Mouse (Mus musculus) testis, adult 2 months (tissue): Measurements from ENCODE around the gene Ldhd. TPM values are rescaled to one million over a fixed set of nuclear protein-coding genes. Genes with fewer than 3 reads are reported as not detected.

ENCODE experiments used
- H3K27ac ChIP-seq: fragments of 200-500 bp; 2 replicates; pipeline ENCODE4 v1.5.1; 2012; ENCODE audit warnings: low read depth, low read length; ENCODE audit not compliant: control insufficient read depth, insufficient read depth
- H3K27me3 ChIP-seq: fragments of 200-500 bp; 2 replicates; pipeline ENCODE4 v1.6.1; 2012; ENCODE audit warnings: mild to moderate bottlenecking, low read length, moderate library complexity; ENCODE audit not compliant: control insufficient read depth, insufficient read depth
- H3K36me3 ChIP-seq: fragments of 200-500 bp; 2 replicates; pipeline ENCODE4 v1.6.1; 2012; ENCODE audit warnings: mild to moderate bottlenecking, low read length; ENCODE audit not compliant: control insufficient read depth, insufficient read depth
- H3K4me1 ChIP-seq: fragments of 200-500 bp; 2 replicates; pipeline ENCODE4 v1.6.1; 2012; ENCODE audit warnings: low read length; ENCODE audit not compliant: control insufficient read depth, insufficient read depth
- H3K4me3 ChIP-seq: fragments of 200-500 bp; 2 replicates; pipeline ENCODE4 v1.5.1; 2012; ENCODE audit warnings: low read depth, mild to moderate bottlenecking, low read length, moderate library complexity, mixed read lengths; ENCODE audit not compliant: control insufficient read depth
- CTCF ChIP-seq: fragments of 200-500 bp; IDR thresholded peaks from 2 replicates; pipeline ENCODE4 v1.5.1; 2012; ENCODE audit warnings: low read depth, mild to moderate bottlenecking, inconsistent platforms, low read length, moderate library complexity; ENCODE audit not compliant: control insufficient read depth, insufficient read depth, insufficient replicate concordance
- POLR2A ChIP-seq: fragments of 200-500 bp; IDR thresholded peaks from 2 replicates; pipeline ENCODE4 v1.6.1; 2012; ENCODE audit warnings: low read depth, mild to moderate bottlenecking, inconsistent platforms, low read length, moderate library complexity; ENCODE audit not compliant: control insufficient read depth
- polyA plus RNA-seq: library from polyadenylated mRNA; depleted of rRNA; stranded (reverse); fragments of >200 nt; gene quantifications from 2 replicates; pipeline ENCODE4 v1.2.3, GENCODE M21; 2012; rRNA removed

Ldhd gene
- polyA plus RNA-seq = 6.5 and 18.8 TPM in 2 replicates

- H3K4me1 ChIP-seq = peaks cover 3% of the 10 kb centered on the region
- no peaks in the 10 kb centered on the region for H3K27me3 ChIP-seq
- H3K36me3 ChIP-seq = no peaks in the 10 kb centered on the region
- TF ChIP-seq POLR2A = peak; percentile 54
- TF ChIP-seq CTCF = no peak
- peak within 1 kb of the TSS; percentile 62 for H3K4me3 ChIP-seq
- H3K27ac ChIP-seq = peak within 1 kb of the TSS; percentile 12; the same call in 1 of the 2 replicates
Observed at GRCm38 (mm10) chr8:111630105-111630521, at the start of gene Ldhd. Ldhd (minus strand) TSS chr8:111630374.

GRCm38 (mm10) chr8:111678848-111679247 lies 48.7 kb upstream of the Ldhd start:
- Histone ChIP-seq H3K27me3 (no peaks in the 10 kb centered on the region), H3K4me1 (peaks cover 5% of the 10 kb centered on the region), H3K4me3 (no peak overlapping the region), H3K36me3 (no peaks in the 10 kb centered on the region), H3K27ac (no peak overlapping the region)
- TF ChIP-seq POLR2A (no peak), CTCF (no peak)

GRCm38 (mm10) chr8:111678111-111678510 lies 47.9 kb upstream of the Ldhd start:
- H3K36me3 ChIP-seq = no peaks in the 10 kb centered on the region
- H3K27ac ChIP-seq = no peak overlapping the region
- no peak overlapping the region for H3K4me3 ChIP-seq
- no peaks in the 10 kb centered on the region for H3K27me3 ChIP-seq
- no peak; the same call in 1 of the 2 replicates for TF ChIP-seq CTCF
- TF ChIP-seq POLR2A = no peak
- H3K4me1 ChIP-seq = peaks cover 5% of the 10 kb centered on the region

GRCm38 (mm10) chr8:111676237-111676636 lies 46.1 kb upstream of the Ldhd start:
- Histone ChIP-seq H3K36me3 (no peaks in the 10 kb centered on the region; the same call in 1 of the 2 replicates), H3K4me3 (peak overlapping the region; percentile 15; the same call in 1 of the 2 replicates), H3K27me3 (no peaks in the 10 kb centered on the region), H3K27ac (no peak overlapping the region), H3K4me1 (peaks cover 5% of the 10 kb centered on the region)
- TF ChIP-seq POLR2A (no peak), CTCF (peak; percentile 91; the same call in 1 of the 2 replicates)

GRCm38 (mm10) chr8:111666751-111667150 lies 36.6 kb upstream of the Ldhd start:
- Histone ChIP-seq H3K36me3 (peaks cover 1% of the 10 kb centered on the region), H3K4me1 (no peaks in the 10 kb centered on the region), H3K27ac (no peak overlapping the region), H3K27me3 (no peaks in the 10 kb centered on the region), H3K4me3 (no peak overlapping the region)
- TF ChIP-seq CTCF = no peak
- no peak for TF ChIP-seq POLR2A

GRCm38 (mm10) chr8:111662473-111662872 lies 32.3 kb upstream of the Ldhd start:
- TF ChIP-seq CTCF (peak; percentile 62; the same call in 1 of the 2 replicates), POLR2A (no peak)
- Histone ChIP-seq H3K27ac (no peak overlapping the region), H3K4me3 (no peak overlapping the region), H3K27me3 (no peaks in the 10 kb centered on the region), H3K36me3 (no peaks in the 10 kb centered on the region), H3K4me1 (no peaks in the 10 kb centered on the region)

- Histone ChIP-seq H3K4me1 (no peaks in the 10 kb centered on the region), H3K27ac (no peak overlapping the region), H3K4me3 (no peak overlapping the region), H3K36me3 (no peaks in the 10 kb centered on the region), H3K27me3 (no peaks in the 10 kb centered on the region)
- TF ChIP-seq POLR2A (no peak), CTCF (no peak)
Observed at GRCm38 (mm10) chr8:111658819-111659423, 28.7 kb upstream of the Ldhd start.
